Mouse (Mus musculus): ENCODE measurements around the gene Sim1. TPM values are rescaled to one million over a fixed set of nuclear protein-coding genes. Genes with fewer than 3 reads are reported as not detected.

The Sim1 gene
- total RNA-seq (2014; fragmentation: Nextera tagmentation) (not detected in 2 replicates), total RNA-seq (2017) (0.06 and 0.11 TPM in 2 replicates), polyA plus RNA-seq (2012) (not detected in 2 replicates)

DNA sequence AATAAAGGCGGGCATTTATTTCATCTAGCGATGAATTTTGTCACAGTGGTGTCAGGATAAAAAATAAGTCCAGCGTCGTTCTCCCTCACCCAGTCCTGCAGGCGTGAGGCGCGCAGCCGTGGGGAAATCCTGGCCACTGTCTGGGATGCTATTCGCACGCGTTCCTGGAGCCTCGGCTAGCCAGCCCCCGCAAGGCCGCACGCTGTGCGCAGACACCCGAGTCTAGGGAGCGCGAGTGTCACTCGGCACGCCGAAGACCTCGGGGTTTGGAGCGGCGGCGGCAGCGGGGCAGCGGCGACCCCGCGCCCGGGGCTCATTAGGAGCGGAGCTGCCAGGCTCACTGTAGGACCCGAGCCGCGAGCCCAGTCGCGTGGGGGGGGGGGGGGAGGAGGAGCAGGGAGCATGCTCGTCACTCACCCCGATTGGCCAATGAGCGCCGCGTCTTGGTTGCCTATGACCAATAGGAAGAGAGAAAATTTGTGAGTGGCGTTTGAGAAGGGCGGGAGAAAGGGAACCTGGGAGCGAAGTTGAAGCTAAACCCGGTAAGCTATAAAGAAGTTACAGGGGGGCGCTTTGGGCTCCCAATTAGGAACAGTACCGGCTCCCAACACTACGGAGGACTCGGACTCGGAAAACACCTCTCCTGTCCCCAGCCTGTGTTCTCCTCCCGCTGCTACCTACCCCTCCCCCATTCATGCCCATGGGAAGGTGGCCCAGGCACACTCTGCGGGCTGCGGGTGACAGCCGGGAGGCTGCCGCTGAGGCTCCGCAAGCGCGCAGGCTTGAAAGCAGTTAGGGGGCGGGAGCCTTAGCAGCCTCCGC lies at the start of gene Sim1:
TSS of gene Sim1 (plus strand) at position 585 of the 822 bp plus-strand sequence.
- DNase-seq (ENCODE audit: low spot score) (no peak), ATAC-seq (ENCODE audit: extremely low read depth, insufficient number of reproducible peaks, low FRiP score, poor library complexity, severe bottlenecking) (no peak)
- TF ChIP-seq TAL1 (conservative IDR thresholded peaks at IDR 0.05; ENCODE audit: low read depth, low read length) (no peak), GATA1 (IDR thresholded peaks at IDR 0.05; ENCODE audit: borderline replicate concordance, low read length) (no peak), GATA2 (IDR thresholded peaks at IDR 0.05; ENCODE audit: borderline replicate concordance, low read depth, low read length) (no peak), CTCF (IDR thresholded peaks at IDR 0.05; ENCODE audit: low read depth, low read length) (no peak), POLR2AphosphoS5 (IDR thresholded peaks at IDR 0.05; ENCODE audit: insufficient replicate concordance, low read depth, low read length) (no peak)
- Histone ChIP-seq H3K27me3 (ENCODE audit: insufficient read depth, low read length) (peaks cover 14% of the 10 kb centered on the region; the same call in 1 of the 2 replicates), H3K9me3 (replicated peaks) (no peaks in the 10 kb centered on the region), H3K36me3 (replicated peaks) (no peaks in the 10 kb centered on the region), H3K4me3 (ENCODE audit: low read depth, low read length) (no peak within 1 kb of the TSS), H3K4me1 (ENCODE audit: insufficient read depth, low read depth, low read length) (no peaks in the 10 kb centered on the region)

DNA sequence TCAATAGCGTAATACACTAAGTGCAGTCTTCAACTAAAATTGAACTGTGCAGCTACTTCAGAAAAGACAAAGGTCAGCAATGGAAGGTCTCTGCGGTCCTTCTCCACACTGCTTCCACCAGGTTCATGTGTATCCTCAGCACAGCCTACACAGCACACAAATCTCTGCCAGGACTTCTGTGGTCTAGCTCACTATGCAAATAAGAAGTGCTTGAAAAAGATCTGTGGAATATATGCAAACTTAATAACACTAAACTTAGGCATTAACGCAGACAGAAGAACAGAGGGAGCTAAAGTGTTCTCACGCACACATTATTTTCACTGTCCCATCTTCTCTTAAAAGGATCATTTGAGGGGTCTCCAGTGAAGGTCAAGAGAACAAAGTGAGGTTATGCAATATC lies 26.4 kb upstream of the Sim1 start:
- ATAC-seq (ENCODE audit: extremely low read depth, insufficient number of reproducible peaks, low FRiP score, poor library complexity, severe bottlenecking): no peak
- DNase-seq (ENCODE audit: low spot score): no peak
- H3K9me3 ChIP-seq (replicated peaks): no peaks in the 10 kb centered on the region

DNA sequence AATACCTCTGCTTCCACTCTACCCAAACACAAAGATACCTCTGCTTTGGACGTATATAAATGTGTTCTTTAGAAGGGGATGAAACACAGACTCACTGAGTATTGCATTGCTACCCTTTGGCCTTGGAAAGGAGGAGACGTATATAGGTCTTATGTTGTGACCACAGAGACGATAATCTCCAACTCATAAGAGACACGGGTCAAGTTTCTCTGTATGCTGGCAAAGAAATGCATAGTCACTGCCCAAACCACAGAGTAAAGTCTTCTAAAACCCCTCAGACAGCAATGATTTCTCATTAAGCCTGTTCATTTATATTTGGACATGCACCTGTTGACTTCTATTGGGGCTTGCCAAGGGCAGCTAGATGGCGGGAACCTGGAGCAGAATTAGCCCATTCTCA lies 17.6 kb upstream of the Sim1 start:
- no peaks in the 10 kb centered on the region for H3K36me3 ChIP-seq (replicated peaks)
- H3K9me3 ChIP-seq (replicated peaks): no peaks in the 10 kb centered on the region
- ATAC-seq (ENCODE audit: extremely low read depth, insufficient number of reproducible peaks, low FRiP score, poor library complexity, severe bottlenecking) (no peak), DNase-seq (ENCODE audit: low spot score) (no peak)
- no peak overlapping the region for H3K4me3 ChIP-seq (ENCODE audit: low read depth, low read length)
- no peaks in the 10 kb centered on the region for H3K4me1 ChIP-seq (ENCODE audit: insufficient read depth, low read depth, low read length)
- no peaks in the 10 kb centered on the region for H3K27me3 ChIP-seq (ENCODE audit: insufficient read depth, low read length)
- TF ChIP-seq CTCF (IDR thresholded peaks at IDR 0.05; ENCODE audit: low read depth, low read length): no peak
- TF ChIP-seq TAL1 (conservative IDR thresholded peaks at IDR 0.05; ENCODE audit: low read depth, low read length): no peak

More for the DNA sequence above, 26.4 kb upstream of the Sim1 start:
- no peaks in the 10 kb centered on the region for H3K36me3 ChIP-seq (replicated peaks)
- H3K27me3 ChIP-seq (ENCODE audit: insufficient read depth, low read length): no peaks in the 10 kb centered on the region
- no peak for TF ChIP-seq GATA1 (IDR thresholded peaks at IDR 0.05; ENCODE audit: borderline replicate concordance, low read length)
- TF ChIP-seq CTCF (IDR thresholded peaks at IDR 0.05; ENCODE audit: low read depth, low read length): no peak
- no peak overlapping the region for H3K4me3 ChIP-seq (ENCODE audit: low read depth, low read length)
- H3K4me1 ChIP-seq (ENCODE audit: insufficient read depth, low read depth, low read length): no peaks in the 10 kb centered on the region

DNA sequence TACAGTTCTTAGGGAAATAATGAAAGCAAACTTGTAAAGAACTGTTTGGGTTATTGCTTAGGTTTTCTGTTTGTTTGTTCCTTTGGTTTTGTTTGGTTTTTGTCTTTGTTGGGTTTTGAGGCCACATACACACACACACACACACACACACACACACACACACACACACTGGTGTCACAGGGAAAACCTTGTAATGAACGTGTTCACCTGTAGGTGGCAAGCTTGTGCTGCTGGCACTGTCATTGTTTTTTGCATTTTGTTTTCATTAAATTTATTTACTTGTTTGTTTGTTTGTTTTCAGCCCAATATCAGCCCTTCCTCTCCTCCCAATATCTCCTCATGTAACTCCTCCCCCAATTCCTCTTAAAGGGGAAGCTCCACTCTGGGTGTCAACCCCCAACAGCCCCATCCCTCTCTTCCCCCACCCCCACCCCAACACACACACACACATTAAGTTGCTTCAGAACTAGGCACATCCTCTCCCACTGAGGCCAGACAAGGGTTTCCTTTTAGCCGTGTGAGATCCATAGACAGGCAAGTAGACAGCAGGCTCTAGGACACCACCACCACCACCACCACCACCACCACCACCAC lies 13.0 kb upstream of the Sim1 start:
- no peak overlapping the region for H3K4me3 ChIP-seq (ENCODE audit: low read depth, low read length)

DNA sequence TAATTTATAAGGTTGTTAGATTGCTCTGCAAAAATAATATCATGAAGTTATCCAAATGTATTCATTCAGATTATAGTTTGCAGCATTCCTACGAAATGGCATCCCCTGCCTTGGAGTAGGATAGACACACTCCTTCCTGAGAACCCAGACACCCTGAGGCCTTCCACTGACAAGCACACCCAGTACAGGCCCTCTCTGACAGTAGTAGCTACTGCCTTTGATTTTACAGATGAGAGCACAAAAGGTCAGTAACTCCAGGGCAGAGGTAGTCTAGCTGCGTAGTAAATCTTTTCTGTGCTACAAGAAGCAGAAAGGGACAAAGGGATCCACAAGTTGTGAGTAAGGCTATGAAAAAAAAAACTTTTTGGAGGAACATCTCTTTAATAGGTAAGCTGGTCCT lies 12.2 kb upstream of the Sim1 start:
- H3K36me3 ChIP-seq (replicated peaks): no peaks in the 10 kb centered on the region
- no peaks in the 10 kb centered on the region for H3K27me3 ChIP-seq (ENCODE audit: insufficient read depth, low read length)
- TF ChIP-seq GATA1 (IDR thresholded peaks at IDR 0.05; ENCODE audit: borderline replicate concordance, low read length): no peak
- TF ChIP-seq CTCF (IDR thresholded peaks at IDR 0.05; ENCODE audit: low read depth, low read length): no peak
- no peak for TF ChIP-seq GATA2 (IDR thresholded peaks at IDR 0.05; ENCODE audit: borderline replicate concordance, low read depth, low read length)
- no peak for TF ChIP-seq POLR2AphosphoS5 (IDR thresholded peaks at IDR 0.05; ENCODE audit: insufficient replicate concordance, low read depth, low read length)
- no peak for TF ChIP-seq TAL1 (conservative IDR thresholded peaks at IDR 0.05; ENCODE audit: low read depth, low read length)
- ATAC-seq (ENCODE audit: extremely low read depth, insufficient number of reproducible peaks, low FRiP score, poor library complexity, severe bottlenecking) (no peak), DNase-seq (ENCODE audit: low spot score) (no peak)
- H3K4me3 ChIP-seq (ENCODE audit: low read depth, low read length): no peak overlapping the region
- H3K9me3 ChIP-seq (replicated peaks): no peaks in the 10 kb centered on the region
- H3K4me1 ChIP-seq (ENCODE audit: insufficient read depth, low read depth, low read length): no peaks in the 10 kb centered on the region

More for the DNA sequence above, 13.0 kb upstream of the Sim1 start:
- no peak for DNase-seq (ENCODE audit: low spot score)
- Histone ChIP-seq H3K36me3 (replicated peaks) (no peaks in the 10 kb centered on the region), H3K9me3 (replicated peaks) (no peaks in the 10 kb centered on the region), H3K27me3 (ENCODE audit: insufficient read depth, low read length) (no peaks in the 10 kb centered on the region), H3K4me1 (ENCODE audit: insufficient read depth, low read depth, low read length) (no peaks in the 10 kb centered on the region)
- ATAC-seq (ENCODE audit: extremely low read depth, insufficient number of reproducible peaks, low FRiP score, poor library complexity, severe bottlenecking): no peak
- 0 out of 2 replicates have a peak, but pooled peaks have one; percentile 14 for TF ChIP-seq CTCF (IDR thresholded peaks at IDR 0.05; ENCODE audit: low read depth, low read length)
- TF ChIP-seq GATA1 (IDR thresholded peaks at IDR 0.05; ENCODE audit: borderline replicate concordance, low read length): no peak
- TF ChIP-seq GATA2 (IDR thresholded peaks at IDR 0.05; ENCODE audit: borderline replicate concordance, low read depth, low read length): no peak
- no peak for TF ChIP-seq POLR2AphosphoS5 (IDR thresholded peaks at IDR 0.05; ENCODE audit: insufficient replicate concordance, low read depth, low read length)
- no peak for TF ChIP-seq TAL1 (conservative IDR thresholded peaks at IDR 0.05; ENCODE audit: low read depth, low read length)

DNA sequence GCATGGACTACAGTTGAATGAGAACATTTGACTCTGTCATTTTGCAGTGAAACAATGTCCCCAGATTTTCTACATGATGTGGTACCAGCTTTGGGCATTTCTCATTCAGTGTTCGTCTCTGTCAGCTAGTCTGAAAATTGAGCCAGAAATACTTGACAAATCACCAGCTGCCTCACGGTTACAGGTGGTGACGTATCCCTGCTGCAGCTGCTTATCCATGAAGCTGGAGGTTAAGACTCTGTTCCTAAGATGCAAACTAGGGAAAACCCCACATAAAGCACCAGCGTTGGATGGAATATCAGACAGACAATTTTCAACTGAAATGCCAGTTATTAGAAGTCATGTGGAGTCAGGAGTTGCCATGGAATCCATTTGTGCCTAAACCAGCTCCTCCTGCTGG lies 8.2 kb upstream of the Sim1 start:
- no peaks in the 10 kb centered on the region for H3K27me3 ChIP-seq (ENCODE audit: insufficient read depth, low read length)
- H3K36me3 ChIP-seq (replicated peaks): no peaks in the 10 kb centered on the region
- no peak for DNase-seq (ENCODE audit: low spot score)
- TF ChIP-seq GATA1 (IDR thresholded peaks at IDR 0.05; ENCODE audit: borderline replicate concordance, low read length) (no peak), POLR2AphosphoS5 (IDR thresholded peaks at IDR 0.05; ENCODE audit: insufficient replicate concordance, low read depth, low read length) (no peak), GATA2 (IDR thresholded peaks at IDR 0.05; ENCODE audit: borderline replicate concordance, low read depth, low read length) (no peak), TAL1 (conservative IDR thresholded peaks at IDR 0.05; ENCODE audit: low read depth, low read length) (no peak), CTCF (IDR thresholded peaks at IDR 0.05; ENCODE audit: low read depth, low read length) (no peak)
- no peak overlapping the region for H3K4me3 ChIP-seq (ENCODE audit: low read depth, low read length)
- no peaks in the 10 kb centered on the region for H3K4me1 ChIP-seq (ENCODE audit: insufficient read depth, low read depth, low read length)
- ATAC-seq (ENCODE audit: extremely low read depth, insufficient number of reproducible peaks, low FRiP score, poor library complexity, severe bottlenecking): no peak
- no peaks in the 10 kb centered on the region for H3K9me3 ChIP-seq (replicated peaks)
